16 mouse cellular contexts compared by ENCODE assay signal in genomic region chr9:122999193-122999586, GRCm38 (mm10). TPM values are rescaled to one million over a fixed set of nuclear protein-coding genes. Genes with fewer than 3 reads are reported as not detected.
"Had no signal": no experiment of that assay in that cellular context is flagged by ENCODE, and none has a peak within 500 bp of the region (broad histone marks: within the 10 kb centered on the region; RNA-seq: fewer than 3 reads in every experiment).

No protein-coding gene starts in this region.

- H3K9me3 ChIP-seq: megakaryocyte, embryonic 14.5 days; midbrain, embryonic 13.5 days; midbrain, embryonic 15.5 days; neural tube, embryonic 12.5 days had no signal

- H3K27ac ChIP-seq: macrophage; midbrain, embryonic 13.5 days; midbrain, embryonic 15.5 days; neural tube, embryonic 12.5 days had no signal

- H3K27me3 ChIP-seq: megakaryocyte, embryonic 14.5 days; midbrain, embryonic 13.5 days; midbrain, embryonic 15.5 days; neural tube, embryonic 12.5 days had no signal

- H3K36me3 ChIP-seq: midbrain, embryonic 15.5 days had no signal

- ATAC-seq: midbrain, embryonic 13.5 days; midbrain, embryonic 15.5 days had no signal

- DNase-seq: lung, adult 18-20 months; lung, embryonic 14.5 days; lung, postnatal 10 days; right cerebral cortex, postnatal 25 days; right cerebral cortex, postnatal 4 days; spleen, adult 18-20 months; thymus, adult 18-20 months; thymus, postnatal 14 days; thymus, postnatal 36 days had no signal

- H3K4me1 ChIP-seq: midbrain, embryonic 13.5 days; midbrain, embryonic 15.5 days; neural tube, embryonic 12.5 days had no signal

- H3K4me3 ChIP-seq: megakaryocyte, embryonic 14.5 days; midbrain, embryonic 13.5 days; midbrain, embryonic 15.5 days; neural tube, embryonic 12.5 days had no signal

RNA-seq across cellular contexts. Expression of gene Tgm4, which starts 35.3 kb away (rescaled TPM):
- total RNA-seq: neutrophil, adult 5-6 weeks had no signal
- polyA plus RNA-seq: macrophage; small intestine, adult 2 months had no signal
